Comparison of ENCODE assay signal across 8 mouse cellular contexts in the genomic region with DNA sequence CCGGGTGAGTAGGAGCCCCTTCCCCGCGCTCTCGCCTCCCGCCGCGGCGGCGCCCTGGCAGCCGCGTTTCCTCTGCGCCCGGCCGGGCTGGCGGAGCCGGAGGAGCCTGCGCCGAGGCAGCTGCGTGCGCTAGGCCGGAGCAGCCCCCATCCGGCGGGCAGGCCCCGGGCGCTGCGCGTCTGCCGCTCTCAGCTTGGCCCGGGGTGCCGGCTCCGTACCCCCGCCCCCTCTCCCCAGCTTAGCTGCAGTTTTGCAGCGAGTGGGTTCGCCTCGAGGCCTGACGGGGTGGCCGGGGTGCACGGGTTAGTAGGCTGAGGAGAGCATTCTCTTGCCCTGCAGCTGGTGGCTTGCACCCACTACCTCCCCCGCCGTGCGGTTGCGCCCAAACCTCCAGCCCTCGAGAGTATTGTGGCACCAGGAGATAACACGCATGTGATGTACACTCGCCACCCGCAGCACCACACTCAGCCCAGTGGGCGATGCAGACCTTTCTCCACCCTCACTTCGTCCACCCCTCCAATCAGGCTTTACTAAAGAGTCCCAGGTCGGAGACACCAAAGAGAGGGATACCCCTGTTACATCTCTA. TPM values are rescaled to one million over a fixed set of nuclear protein-coding genes. Genes with fewer than 3 reads are reported as not detected.
DNase-seq lines count a peak whose midpoint lies in the region; ATAC-seq lines count a peak whose summit lies in the region.

No protein-coding gene starts in this region.

- peaks cover 20% of the 10 kb centered on the region for H3K4me1 ChIP-seq in intestine, embryonic 14.5 days (replicated peaks; ENCODE audit: control insufficient read depth, insufficient read depth, low read length)
- H3K4me1 ChIP-seq in limb, embryonic 10.5 days = peaks cover 33% of the 10 kb centered on the region

- no peaks in the 10 kb centered on the region for H3K9me3 ChIP-seq in intestine, embryonic 14.5 days (ENCODE audit: control insufficient read depth, low read length)
- H3K9me3 ChIP-seq in limb, embryonic 10.5 days (replicated peaks) = no peaks in the 10 kb centered on the region

- ATAC-seq in intestine, embryonic 14.5 days (replicated peaks; ENCODE audit: low FRiP score, low TSS enrichment, low read depth) = peak; percentile 68

- peak overlapping the region; percentile 88 for H3K9ac ChIP-seq in intestine, embryonic 14.5 days (ENCODE audit: low read length)

- H3K27me3 ChIP-seq in intestine, embryonic 14.5 days (replicated peaks; ENCODE audit: control insufficient read depth, insufficient read depth, low read length) = no peaks in the 10 kb centered on the region
- no peaks in the 10 kb centered on the region for H3K27me3 ChIP-seq in limb, embryonic 10.5 days (ENCODE audit: low read depth, poor library complexity, severe bottlenecking)

- peak overlapping the region; percentile 93 for H3K27ac ChIP-seq in intestine, embryonic 14.5 days (ENCODE audit: low read depth)
- H3K27ac ChIP-seq in limb, embryonic 10.5 days = peak overlapping the region; percentile 99

- peak overlapping the region; percentile 91 for H3K4me2 ChIP-seq in intestine, embryonic 14.5 days (ENCODE audit: low read length)

- no peaks in the 10 kb centered on the region for H3K36me3 ChIP-seq in intestine, embryonic 14.5 days (ENCODE audit: control insufficient read depth, insufficient read depth, low read length)
- H3K36me3 ChIP-seq in limb, embryonic 10.5 days = no peaks in the 10 kb centered on the region

- WGBS in intestine, embryonic 14.5 days = under 1% methylated on average over 47 of the region's 49 CpGs
- WGBS in limb, embryonic 10.5 days = under 1% methylated on average over 49 of the region's 49 CpGs

- DNase-seq in cerebellum, adult 11 months = peak; percentile 50
- no peak for DNase-seq in cerebellum, adult 9-10 months
- peak; percentile 72 for DNase-seq in embryo, embryonic 11 days
- peak; percentile 48 for DNase-seq in gastrocnemius, postnatal 25 days
- peak; percentile 82 for DNase-seq in intestine, embryonic 14.5 days (ENCODE audit: low spot score)
- DNase-seq in limb, embryonic 10.5 days (ENCODE audit: low spot score) = peak; percentile 71
- peak; percentile 41 for DNase-seq in mesoderm, embryonic 11.5 days (ENCODE audit: low read depth, low spot score)
- DNase-seq in spleen, adult 12 weeks (ENCODE audit: low spot score) = peak; percentile 62

- peak overlapping the region; percentile 91 for H3K4me3 ChIP-seq in intestine, embryonic 14.5 days (ENCODE audit: low read depth, low read length)
- peak overlapping the region; percentile 81 for H3K4me3 ChIP-seq in limb, embryonic 10.5 days

RNA-seq across cellular contexts. Expression of gene Zfp652, which starts 0.8 kb away (rescaled TPM):
- 10 to 100 TPM; 62.2 to 71.7 TPM for total RNA-seq in gastrocnemius, postnatal 25 days (2021)
- polyA plus RNA-seq in intestine, embryonic 14.5 days (2014; fragmentation: Nextera tagmentation; extraction: Ambion mirVana) = 9.2 and 9.9 TPM in 2 replicates
- polyA plus RNA-seq in limb, embryonic 10.5 days (2016; fragmentation: Nextera tagmentation; extraction: Ambion mirVana) = 18.0 and 21.5 TPM in 2 replicates

RNA-seq across cellular contexts. Expression of gene B130006D01Rik, which starts 10.1 kb away (rescaled TPM):
- under 1 TPM; 0.29 to 0.36 TPM for total RNA-seq in gastrocnemius, postnatal 25 days (2021)
- polyA plus RNA-seq in intestine, embryonic 14.5 days (2014; fragmentation: Nextera tagmentation; extraction: Ambion mirVana) = 1.1 and 2.0 TPM in 2 replicates
- 2.3 TPM in 2 replicates for polyA plus RNA-seq in limb, embryonic 10.5 days (2016; fragmentation: Nextera tagmentation; extraction: Ambion mirVana)

RNA-seq across cellular contexts. Expression of gene Phb, which starts 46.6 kb away (rescaled TPM):
- 100 to 1,000 TPM; 179 to 189 TPM for total RNA-seq in gastrocnemius, postnatal 25 days (2021)
- 300 and 305 TPM in 2 replicates for polyA plus RNA-seq in intestine, embryonic 14.5 days (2014; fragmentation: Nextera tagmentation; extraction: Ambion mirVana)
- 293 and 361 TPM in 2 replicates for polyA plus RNA-seq in limb, embryonic 10.5 days (2016; fragmentation: Nextera tagmentation; extraction: Ambion mirVana)
